In genomic region chr5:21528068-21528842, GRCm38 (mm10) we compare ENCODE assay signal across 9 mouse cellular contexts. TPM values are rescaled to one million over a fixed set of nuclear protein-coding genes. Genes with fewer than 3 reads are reported as not detected.
DNase-seq lines count a peak whose midpoint lies in the region; ATAC-seq and TF ChIP-seq lines count a peak whose summit lies in the region.
"Had no signal": no experiment of that assay in that cellular context is flagged by ENCODE, and none has a peak within 500 bp of the region (broad histone marks: within the 10 kb centered on the region; RNA-seq: fewer than 3 reads in every experiment).

No protein-coding gene starts in this region.

- H3K79me2 ChIP-seq in C2C12 (ENCODE audit: control insufficient read depth, insufficient read depth) = no peaks in the 10 kb centered on the region

- peak overlapping the region; percentile 46 for H3K27ac ChIP-seq in heart, embryonic 15.5 days

- no peak overlapping the region for H3ac ChIP-seq in C2C12 (ENCODE audit: control insufficient read depth, insufficient read length, low read depth)

- no peak overlapping the region for H3K9ac ChIP-seq in heart, embryonic 15.5 days

- H3K4me3 ChIP-seq in C2C12 (ENCODE audit: insufficient read depth, poor library complexity, severe bottlenecking) = no peak overlapping the region
- no peak overlapping the region for H3K4me3 ChIP-seq in heart, embryonic 15.5 days

- no peak overlapping the region for H3K4me2 ChIP-seq in heart, embryonic 15.5 days

- WGBS in heart, embryonic 15.5 days = 62% methylated on average over 15 of the region's 15 CpGs

- intact Hi-C loops in gastrocnemius, postnatal 14 days (cut with DNase I; ENCODE audit: low total_unique reads) = no loop called here
- intact Hi-C loops in left cerebral cortex, postnatal 10 days (cut with DNase I) = no loop called here

- no peaks in the 10 kb centered on the region for H3K27me3 ChIP-seq in C2C12 (ENCODE audit: control insufficient read depth, insufficient read depth, insufficient read length)
- no peaks in the 10 kb centered on the region for H3K27me3 ChIP-seq in heart, embryonic 15.5 days

- ATAC-seq in heart, embryonic 15.5 days (replicated peaks; ENCODE audit: insufficient number of reproducible peaks, insufficient read depth, low FRiP score, low read depth) = peak; percentile 62
- ATAC-seq in megakaryocyte-erythroid progenitor cell, adult 5-6 weeks (replicated peaks; ENCODE audit: low FRiP score, low TSS enrichment, poor library complexity, severe bottlenecking) = no peak

- H3K36me3 ChIP-seq in C2C12 (ENCODE audit: control insufficient read depth, insufficient read depth) = no peaks in the 10 kb centered on the region
- H3K36me3 ChIP-seq in heart, embryonic 15.5 days = no peaks in the 10 kb centered on the region

- peak; percentile 33 for DNase-seq in gastrocnemius, postnatal 14 days
- no peak for DNase-seq in gastrocnemius, adult 8-10 months (ENCODE audit: low spot score in 2 of 2)
- peak; percentile 75 for DNase-seq in lung, postnatal 10 days
- no peak for DNase-seq in left cerebral cortex, postnatal 10 days (ENCODE audit: extremely low spot score in 1 of 2, low spot score in 2 of 2)
- DNase-seq in left cerebral cortex, adult 9 months (ENCODE audit: low spot score in 2 of 2) = no peak

- TF ChIP-seq CTCF in C2C12 (IDR thresholded peaks at IDR 0.05; ENCODE audit: control insufficient read depth, insufficient read depth, insufficient read length) = no peak

- H3K9me3 ChIP-seq in heart, embryonic 15.5 days (replicated peaks) = no peaks in the 10 kb centered on the region

- H3K4me1 ChIP-seq in heart, embryonic 15.5 days (replicated peaks) = 0 out of 2 replicates have a peak, but pooled peaks cover 8% of the 10 kb centered on the region

- no peaks in the 10 kb centered on the region for H3K79me3 ChIP-seq in C2C12 (ENCODE audit: low read depth)

TF ChIP-seq in C2C12, 6 proteins besides CTCF, POLR2A, EP300 and RAD21:
- TF ChIP-seq MAX (IDR thresholded peaks at IDR 0.05) (no peak), MYOD1 (IDR thresholded peaks at IDR 0.05; ENCODE audit: control insufficient read depth, insufficient read length, low read depth) (peak; percentile 95), FOSL1 (IDR thresholded peaks at IDR 0.05; ENCODE audit: insufficient read depth, low read length, poor library complexity, severe bottlenecking) (peak; percentile 70)

RNA-seq across cellular contexts. Expression of gene Lrrc17, which starts 15.1 kb away (rescaled TPM):
- total RNA-seq in gastrocnemius, postnatal 14 days (2021) = 10 to 100 TPM in 1 of 2 experiments, 1 to 10 TPM in 1; 9.8 to 14.3 TPM
- total RNA-seq in gastrocnemius, adult 8-10 months (2022) = 1 to 10 TPM in 2 of 4 experiments, under 1 TPM in 2; 0.89 to 2.0 (median 1.0) TPM
- 22.7 TPM for polyA plus RNA-seq in C2C12 (2012; fragmentation: generic; extraction: Trizol)
- 23.9 and 35.3 TPM in 2 replicates for polyA plus RNA-seq in heart, embryonic 15.5 days (2015; fragmentation: Nextera tagmentation; extraction: Ambion mirVana)
- 1 to 10 TPM in 1 of 2 experiments, under 1 TPM in 1; 0.77 to 1.2 TPM for total RNA-seq in left cerebral cortex, postnatal 10 days (2021)
- total RNA-seq in megakaryocyte-erythroid progenitor cell, adult 5-6 weeks (2014; fragmentation: Nextera tagmentation) = not detected in 2 replicates
- total RNA-seq in megakaryocyte-erythroid progenitor cell, adult 5-6 weeks (2017) = not detected in 2 replicates
- total RNA-seq: neutrophil, adult 5-6 weeks had no signal

Comparison
In these comparisons a context has a peak if more than half of its experiments do, and no peak if none do; other contexts are left out.
1. DNase-seq: peak in gastrocnemius, postnatal 14 days (single experiment) and lung, postnatal 10 days (single experiment); none in gastrocnemius, adult 8-10 months (0 of 2), left cerebral cortex, postnatal 10 days (0 of 2) and left cerebral cortex, adult 9 months (0 of 2).